Mouse (Mus musculus) embryonic fibroblast, embryonic 13.5 days (primary cell): ENCODE measurements around the gene Nr1h4. TPM values are rescaled to one million over a fixed set of nuclear protein-coding genes. Genes with fewer than 3 reads are reported as not detected.

ENCODE experiments used
- H3K27ac ChIP-seq: 2 replicates; pipeline ENCODE4 v1.5.1; 2012; ENCODE audit warnings: low read length, control low read depth, inconsistent platforms; ENCODE audit not compliant: insufficient read depth
- H3K4me1 ChIP-seq: 2 replicates; pipeline ENCODE4 v1.6.1; 2011; ENCODE audit warnings: low read length; ENCODE audit not compliant: control insufficient read depth, insufficient read depth
- H3K4me3 ChIP-seq: 2 replicates; pipeline ENCODE4 v1.5.1; 2011; ENCODE audit warnings: mild to moderate bottlenecking, control low read depth, low read length; ENCODE audit not compliant: insufficient read depth
- CTCF ChIP-seq: IDR thresholded peaks from 2 replicates; pipeline ENCODE4 v1.5.1; 2011; ENCODE audit warnings: mild to moderate bottlenecking, control low read depth, low read length, moderate library complexity, borderline replicate concordance; ENCODE audit not compliant: insufficient read depth
- POLR2A ChIP-seq: IDR thresholded peaks from 2 replicates; pipeline ENCODE4 v1.6.1; 2011; ENCODE audit warnings: low read depth, mild to moderate bottlenecking, control low read depth, low read length, moderate library complexity
- polyA plus RNA-seq: library from polyadenylated mRNA; stranded (reverse); fragments of >200 nt; gene quantifications from 2 replicates; pipeline ENCODE4 v1.2.4, GENCODE M21; 2011; ENCODE audit warnings: low read depth; ENCODE audit not compliant: missing spikeins, insufficient read length

Nr1h4 gene
- polyA plus RNA-seq, 1 experiment = not detected

DNA sequence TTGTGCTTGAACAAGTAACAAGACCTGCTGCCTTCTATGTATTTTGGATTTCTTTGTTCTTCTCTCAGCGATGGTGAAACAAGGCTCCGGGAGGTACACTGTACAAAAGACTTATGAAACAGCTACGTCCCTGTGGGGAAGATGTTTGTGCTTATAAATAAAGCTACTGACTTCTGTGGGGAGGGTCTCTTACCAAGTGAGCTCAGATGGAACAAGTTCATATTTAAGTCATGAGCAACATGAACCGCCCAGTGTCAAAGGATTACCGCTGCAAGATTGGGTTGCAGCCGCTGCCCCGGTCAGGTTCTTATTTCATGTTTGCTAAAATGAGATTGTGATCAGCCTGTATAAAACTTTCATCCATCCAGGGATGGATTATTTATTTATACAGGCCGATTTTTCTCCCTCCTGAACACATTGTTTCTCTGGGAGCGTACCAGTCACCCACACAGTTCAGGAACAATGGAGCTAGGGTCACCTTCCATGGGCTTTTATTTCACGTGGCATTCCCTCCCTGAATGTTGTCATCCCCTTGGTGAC is 51.2 kb downstream of the Nr1h4 start:
- Histone ChIP-seq H3K27ac (no peak overlapping the region), H3K4me1 (no peaks in the 10 kb centered on the region), H3K4me3 (no peak overlapping the region)
- TF ChIP-seq POLR2A (no peak), CTCF (no peak)

DNA sequence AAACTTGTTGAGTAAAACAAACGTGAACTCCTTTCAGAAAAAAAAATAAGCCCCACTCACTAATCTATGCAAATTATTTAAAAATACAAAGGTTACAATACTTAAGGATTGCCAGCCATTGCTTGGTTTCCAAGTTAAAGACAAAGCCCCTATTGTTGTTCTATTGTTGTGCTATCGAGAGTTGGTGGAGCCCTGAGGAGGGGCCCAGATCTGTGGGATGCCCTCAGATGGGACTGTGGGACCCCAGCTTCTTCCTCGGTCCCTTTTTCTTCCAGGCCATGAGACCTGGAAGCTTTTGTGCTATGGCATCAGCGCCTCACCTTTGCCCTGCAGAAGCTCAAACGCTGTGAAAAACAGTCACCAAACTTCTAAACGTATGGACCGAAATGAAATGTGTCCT is 51.7 kb downstream of the Nr1h4 start:
- H3K4me3 ChIP-seq = no peak overlapping the region
- H3K27ac ChIP-seq = no peak overlapping the region
- TF ChIP-seq POLR2A = no peak
- TF ChIP-seq CTCF = no peak
- no peaks in the 10 kb centered on the region for H3K4me1 ChIP-seq

- no peak for TF ChIP-seq POLR2A
- TF ChIP-seq CTCF = no peak
- H3K4me3 ChIP-seq = no peak overlapping the region
- H3K4me1 ChIP-seq = no peaks in the 10 kb centered on the region
- no peak overlapping the region for H3K27ac ChIP-seq
These were observed 54.6 kb downstream of the Nr1h4 start for GRCm38 (mm10) chr10:89478766-89479165.

GRCm38 (mm10) chr10:89470596-89471353 is 62.6 kb downstream of the Nr1h4 start:
- H3K4me3 ChIP-seq = no peak overlapping the region
- TF ChIP-seq POLR2A (no peak), CTCF (no peak)

GRCm38 (mm10) chr10:89464760-89465405 is 68.5 kb downstream of the Nr1h4 start:
- H3K4me1 ChIP-seq = no peaks in the 10 kb centered on the region
- TF ChIP-seq POLR2A (no peak), CTCF (no peak)
- H3K27ac ChIP-seq = no peak overlapping the region
- H3K4me3 ChIP-seq = no peak overlapping the region

More at GRCm38 (mm10) chr10:89470596-89471353, 62.6 kb downstream of the Nr1h4 start:
- no peak overlapping the region for H3K27ac ChIP-seq
- no peaks in the 10 kb centered on the region for H3K4me1 ChIP-seq

DNA sequence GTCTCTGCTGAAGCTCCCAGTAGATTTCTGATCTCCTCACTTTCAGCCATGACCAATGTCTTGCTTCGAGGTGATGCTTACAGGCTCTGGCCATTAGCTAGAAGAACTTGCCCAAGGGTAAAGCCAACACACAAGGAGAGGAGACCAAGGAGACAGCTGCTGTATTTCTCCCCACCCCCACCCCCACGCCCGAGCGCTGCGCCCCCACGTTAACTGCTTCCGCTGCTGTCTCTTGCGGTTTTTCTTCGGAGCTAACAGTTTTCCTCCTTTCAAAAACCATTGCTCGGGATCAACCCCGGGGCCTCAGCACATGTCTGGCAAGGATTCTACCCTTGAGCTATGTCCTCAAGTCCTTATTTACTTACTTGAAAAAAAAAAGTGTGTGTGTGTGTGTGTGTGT is 70.5 kb downstream of the Nr1h4 start:
- Histone ChIP-seq H3K4me3 (no peak overlapping the region), H3K27ac (no peak overlapping the region), H3K4me1 (peaks cover 7% of the 10 kb centered on the region; the same call in 1 of the 2 replicates)
- TF ChIP-seq POLR2A = no peak

GRCm38 (mm10) chr10:89461856-89462507 is 71.4 kb downstream of the Nr1h4 start:
- Histone ChIP-seq H3K4me3 (no peak overlapping the region), H3K27ac (no peak overlapping the region), H3K4me1 (peaks cover 7% of the 10 kb centered on the region; the same call in 1 of the 2 replicates)
- TF ChIP-seq POLR2A (no peak), CTCF (no peak)

DNA sequence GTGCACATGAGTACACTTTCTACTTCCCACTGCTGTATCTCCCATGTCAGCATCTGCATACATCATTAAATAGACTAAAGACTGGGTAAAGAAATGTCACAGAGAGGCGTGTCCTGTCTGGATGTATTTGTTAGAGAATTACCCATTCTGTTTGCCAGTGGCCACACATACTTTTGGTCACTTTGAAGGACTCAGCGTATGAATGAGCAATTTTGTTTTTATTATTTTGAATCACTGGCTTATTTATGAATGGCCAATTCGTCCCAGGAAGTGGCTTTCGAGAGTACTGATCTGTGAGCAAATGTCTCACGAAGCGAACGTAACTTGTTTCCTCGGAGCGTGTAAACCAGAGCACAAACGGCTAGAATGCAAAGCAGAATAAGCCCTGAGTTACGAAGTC is 72.4 kb downstream of the Nr1h4 start:
- Histone ChIP-seq H3K27ac (no peak overlapping the region), H3K4me1 (peaks cover 7% of the 10 kb centered on the region; the same call in 1 of the 2 replicates), H3K4me3 (no peak overlapping the region)
- TF ChIP-seq CTCF (no peak), POLR2A (no peak)

DNA sequence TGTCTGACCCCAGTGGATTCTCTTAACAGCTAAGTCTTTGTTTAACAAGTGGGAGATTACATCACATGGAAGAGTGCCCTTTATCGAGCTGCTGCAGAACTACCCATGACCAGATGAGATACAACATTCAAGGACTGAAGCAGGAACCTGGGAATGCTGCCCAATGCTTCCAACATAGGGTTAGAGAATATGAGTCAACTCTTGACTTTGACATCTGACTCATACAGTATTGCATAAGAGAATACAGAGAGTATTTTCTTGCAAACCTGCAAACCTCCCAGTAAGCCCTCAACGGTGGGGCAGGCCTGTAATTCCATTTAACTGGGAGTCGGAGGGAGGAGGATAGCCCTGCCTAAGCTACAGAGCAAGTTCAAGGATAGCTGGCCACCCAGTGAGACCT is 74.6 kb downstream of the Nr1h4 start:
- Histone ChIP-seq H3K27ac (no peak overlapping the region), H3K4me1 (peaks cover 7% of the 10 kb centered on the region; the same call in 1 of the 2 replicates), H3K4me3 (no peak overlapping the region)
- no peak for TF ChIP-seq POLR2A
- TF ChIP-seq CTCF = no peak

- H3K4me3 ChIP-seq = no peak overlapping the region
- peaks cover 6% of the 10 kb centered on the region; the same call in 1 of the 2 replicates for H3K4me1 ChIP-seq
- TF ChIP-seq POLR2A (no peak), CTCF (no peak)
- no peak overlapping the region for H3K27ac ChIP-seq
These were observed 79.6 kb downstream of the Nr1h4 start for GRCm38 (mm10) chr10:89453794-89454193.
